Mouse (Mus musculus) frontal cortex, adult 2 months (tissue): ENCODE data around the gene Fgf23. TPM values are rescaled to one million over a fixed set of nuclear protein-coding genes. Genes with fewer than 3 reads are reported as not detected.

Experiments used
- DNase-seq, 2 experiments: peaks; one replicate each; pipeline ENCODE4 v3.0.0; 2022; ENCODE audit warnings: low spot score in 1 of 2; ENCODE audit errors: extremely low spot score in 1 of 2
- polyA plus RNA-seq: library from polyadenylated mRNA; depleted of rRNA; stranded (reverse); fragments of >200 nt; gene quantifications from 2 replicates; pipeline ENCODE4 v1.2.3, GENCODE M21; 2012; rRNA removed

The Fgf23 gene
- polyA plus RNA-seq = 0.84 and 0.88 TPM in 2 replicates

- no peak for DNase-seq
Measured at GRCm38 (mm10) chr6:127072817-127073216, at the start of gene Fgf23. Gene Fgf23, plus strand, starts transcription at chr6:127072902.

DNA sequence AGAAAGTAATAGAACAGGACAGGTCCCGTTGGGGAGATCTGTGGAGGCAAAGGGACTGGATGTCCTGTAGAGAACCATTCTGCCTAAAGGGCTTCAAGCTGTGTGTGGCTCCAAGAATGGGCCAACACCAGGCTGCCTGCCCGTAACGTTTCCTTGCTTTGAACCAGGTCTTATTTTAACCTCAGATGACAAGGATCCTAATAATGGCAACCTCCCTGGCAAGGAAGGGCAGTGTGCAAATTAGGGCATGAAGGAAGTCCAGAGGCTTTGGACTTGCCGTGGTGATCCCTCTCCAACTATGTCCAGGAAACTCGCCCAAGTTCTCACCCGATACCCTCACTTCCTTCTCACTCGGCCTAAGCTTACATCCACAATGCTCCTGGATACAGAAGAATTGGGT is 47.9 kb upstream of the Fgf23 start:
- no peak for DNase-seq

GRCm38 (mm10) chr6:127034760-127035159 is 37.9 kb upstream of the Fgf23 start:
- DNase-seq = peak in 1 of 2 experiments; percentile 31

GRCm38 (mm10) chr6:127044909-127045308 is 27.8 kb upstream of the Fgf23 start:
- DNase-seq = no peak

- DNase-seq = no peak
Measured at GRCm38 (mm10) chr6:127050847-127051246, 21.9 kb upstream of the Fgf23 start.

- no peak for DNase-seq
Measured at GRCm38 (mm10) chr6:127056990-127057588, 15.6 kb upstream of the Fgf23 start.

DNA sequence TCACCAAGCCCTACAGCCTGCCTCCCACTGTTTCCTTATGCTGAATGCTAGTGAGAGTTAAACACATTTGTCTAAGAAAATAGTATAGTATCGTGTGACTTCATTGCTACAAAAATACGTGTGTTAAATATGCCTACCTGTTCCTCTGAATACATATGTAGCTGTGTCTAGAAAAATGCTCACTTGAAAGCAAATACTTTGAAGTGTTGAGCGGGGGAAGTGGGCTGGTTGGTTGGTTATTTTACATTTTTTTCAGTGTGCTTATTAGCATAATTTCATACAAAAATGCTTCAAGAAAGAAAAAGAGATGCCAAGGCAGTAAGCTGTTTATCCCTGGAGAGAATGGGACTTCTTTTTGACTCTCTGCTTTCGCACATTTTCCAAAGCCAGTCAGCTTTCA is 12.7 kb upstream of the Fgf23 start:
- peak in 1 of 2 experiments; percentile 22 for DNase-seq

GRCm38 (mm10) chr6:127063915-127064314 is 8.8 kb upstream of the Fgf23 start:
- DNase-seq = peak in 1 of 2 experiments; percentile 22

GRCm38 (mm10) chr6:127064815-127065214 is 7.9 kb upstream of the Fgf23 start:
- no peak for DNase-seq

DNA sequence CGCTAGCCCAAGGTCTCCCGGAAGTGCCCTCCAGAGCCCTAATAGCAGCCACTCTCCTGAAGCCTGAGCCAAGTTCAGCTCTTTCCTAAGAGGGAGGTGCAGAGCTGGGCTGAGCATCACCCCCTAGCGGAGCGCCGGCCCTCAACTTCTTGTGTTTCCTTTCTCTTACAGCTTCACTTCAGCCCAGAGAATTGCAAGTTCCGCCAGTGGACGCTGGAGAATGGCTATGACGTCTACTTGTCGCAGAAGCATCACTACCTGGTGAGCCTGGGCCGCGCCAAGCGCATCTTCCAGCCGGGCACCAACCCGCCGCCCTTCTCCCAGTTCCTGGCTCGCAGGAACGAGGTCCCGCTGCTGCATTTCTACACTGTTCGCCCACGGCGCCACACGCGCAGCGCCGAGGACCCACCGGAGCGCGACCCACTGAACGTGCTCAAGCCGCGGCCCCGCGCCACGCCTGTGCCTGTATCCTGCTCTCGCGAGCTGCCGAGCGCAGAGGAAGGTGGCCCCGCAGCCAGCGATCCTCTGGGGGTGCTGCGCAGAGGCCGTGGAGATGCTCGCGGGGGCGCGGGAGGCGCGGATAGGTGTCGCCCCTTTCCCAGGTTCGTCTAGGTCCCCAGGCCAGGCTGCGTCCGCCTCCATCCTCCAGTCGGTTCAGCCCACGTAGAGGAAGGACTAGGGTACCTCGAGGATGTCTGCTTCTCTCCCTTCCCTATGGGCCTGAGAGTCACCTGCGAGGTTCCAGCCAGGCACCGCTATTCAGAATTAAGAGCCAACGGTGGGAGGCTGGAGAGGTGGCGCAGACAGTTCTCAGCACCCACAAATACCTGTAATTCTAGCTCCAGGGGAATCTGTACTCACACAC is 7.4 kb downstream of the Fgf23 start:
- peak; percentile 75 to 88 for DNase-seq

DNA sequence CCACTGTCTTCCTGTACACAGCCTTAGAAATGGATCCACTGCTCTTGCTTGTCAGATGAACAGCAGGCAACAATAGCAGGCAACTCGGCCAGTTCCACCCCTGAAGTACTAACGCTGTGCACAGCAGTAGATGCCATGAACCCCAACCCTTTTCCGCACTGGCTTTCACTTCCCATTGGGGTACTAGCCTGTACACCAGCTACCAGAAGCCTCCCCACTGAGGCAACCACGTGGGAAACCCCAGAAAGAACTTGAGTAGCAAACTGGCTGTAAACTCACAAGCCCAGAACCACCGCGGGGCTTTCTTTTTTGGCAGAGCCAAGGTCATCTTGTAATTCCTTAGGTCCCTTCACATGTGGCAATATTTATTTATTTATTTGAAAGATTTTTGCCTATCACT is 9.1 kb downstream of the Fgf23 start:
- no peak for DNase-seq

GRCm38 (mm10) chr6:127086739-127087138 is 14.0 kb downstream of the Fgf23 start:
- peak in 1 of 2 experiments; percentile 87 for DNase-seq

GRCm38 (mm10) chr6:127094565-127094964 is 21.9 kb downstream of the Fgf23 start:
- DNase-seq = peak in 1 of 2 experiments; percentile 29

GRCm38 (mm10) chr6:127103506-127104275 is 31.0 kb downstream of the Fgf23 start:
- DNase-seq = no peak

DNA sequence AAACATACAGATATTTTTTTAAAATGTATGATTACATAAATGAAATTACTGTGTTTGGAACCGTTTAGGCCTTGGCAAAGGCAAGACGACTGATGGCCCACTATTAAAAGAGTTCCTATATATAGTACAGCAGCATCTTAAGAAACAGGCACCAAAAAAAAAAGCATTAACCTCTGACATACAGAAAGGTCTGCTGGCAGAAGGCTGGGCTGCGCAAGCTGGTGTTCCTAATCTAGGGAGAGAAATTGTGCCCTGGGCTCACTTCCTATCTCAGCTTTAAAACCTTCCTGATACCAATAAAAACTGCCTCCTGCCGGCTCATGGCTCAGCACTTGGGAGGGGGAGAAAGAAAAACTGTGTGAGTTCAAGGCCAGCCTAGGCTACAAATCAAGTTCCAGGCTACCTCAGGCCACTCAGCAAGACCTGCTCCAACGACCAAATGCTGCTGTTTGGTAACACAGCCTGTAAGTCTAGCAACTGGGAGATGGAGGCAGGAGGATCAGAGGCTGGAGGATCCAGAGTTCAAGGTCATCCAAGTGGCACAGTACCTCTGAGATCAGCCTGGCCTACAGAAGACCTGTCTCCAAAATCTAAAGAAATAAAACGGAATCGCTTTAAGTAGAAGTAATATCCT is 31.8 kb downstream of the Fgf23 start:
- DNase-seq = no peak

DNA sequence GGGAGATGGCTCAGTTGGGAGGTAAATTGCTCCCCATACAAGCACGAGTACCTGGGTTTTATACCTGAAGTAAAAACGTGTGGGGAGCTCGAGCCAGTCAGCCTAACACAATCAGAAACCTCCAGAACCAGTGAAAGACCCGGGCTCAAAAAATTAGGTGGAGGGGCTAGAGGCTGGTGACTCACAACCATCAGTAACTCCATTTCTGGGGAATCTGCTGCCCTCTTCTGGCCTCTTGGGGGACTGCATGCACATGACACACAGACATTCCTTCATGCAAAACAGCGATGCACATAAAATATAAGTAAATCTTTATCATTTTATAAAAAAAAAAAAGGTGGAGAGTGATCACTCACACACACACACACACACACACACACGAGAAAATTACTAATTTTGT is 32.4 kb downstream of the Fgf23 start:
- peak in 1 of 2 experiments; percentile 59 for DNase-seq

- DNase-seq = peak in 1 of 2 experiments; percentile 31
Measured at GRCm38 (mm10) chr6:127106189-127106588, 33.5 kb downstream of the Fgf23 start.

DNA sequence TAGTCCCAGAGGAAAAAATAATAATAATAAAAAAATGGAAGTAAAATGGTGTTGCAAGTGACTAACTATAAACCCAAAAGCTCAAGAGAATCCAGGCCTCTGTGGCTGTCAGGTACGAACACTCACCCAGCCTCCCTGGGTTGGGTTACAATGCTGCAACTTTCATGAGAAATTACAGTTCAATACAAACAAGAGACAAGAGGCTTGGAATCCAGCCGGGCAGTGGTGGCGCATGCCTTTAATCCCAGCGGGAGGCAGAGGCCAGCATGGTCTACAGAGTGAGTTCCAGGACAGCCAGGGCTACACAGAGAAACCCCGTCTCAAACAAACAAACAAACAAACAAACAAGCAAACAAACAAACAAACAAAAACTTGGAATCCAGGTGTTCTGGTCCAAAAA is 34.0 kb downstream of the Fgf23 start:
- no peak for DNase-seq

DNA sequence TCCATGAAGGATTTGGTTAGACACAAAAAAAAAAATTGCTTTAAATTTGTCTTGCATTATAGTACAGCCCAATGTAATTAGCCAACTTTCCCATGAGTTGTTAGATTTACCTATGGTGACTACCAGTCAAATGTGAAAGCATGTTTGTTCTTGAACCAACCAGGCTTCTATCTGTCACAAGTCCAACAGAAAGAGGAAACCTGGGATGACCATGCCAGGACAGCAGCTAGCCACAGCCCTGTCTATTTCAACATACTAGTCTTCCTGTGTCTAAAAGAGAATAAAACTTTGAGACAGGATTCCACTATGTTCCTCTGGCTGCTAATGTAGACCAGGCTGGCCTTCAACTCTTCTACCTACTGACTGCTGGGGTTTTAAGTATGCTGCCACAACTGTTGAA is 34.7 kb downstream of the Fgf23 start:
- no peak for DNase-seq

DNA sequence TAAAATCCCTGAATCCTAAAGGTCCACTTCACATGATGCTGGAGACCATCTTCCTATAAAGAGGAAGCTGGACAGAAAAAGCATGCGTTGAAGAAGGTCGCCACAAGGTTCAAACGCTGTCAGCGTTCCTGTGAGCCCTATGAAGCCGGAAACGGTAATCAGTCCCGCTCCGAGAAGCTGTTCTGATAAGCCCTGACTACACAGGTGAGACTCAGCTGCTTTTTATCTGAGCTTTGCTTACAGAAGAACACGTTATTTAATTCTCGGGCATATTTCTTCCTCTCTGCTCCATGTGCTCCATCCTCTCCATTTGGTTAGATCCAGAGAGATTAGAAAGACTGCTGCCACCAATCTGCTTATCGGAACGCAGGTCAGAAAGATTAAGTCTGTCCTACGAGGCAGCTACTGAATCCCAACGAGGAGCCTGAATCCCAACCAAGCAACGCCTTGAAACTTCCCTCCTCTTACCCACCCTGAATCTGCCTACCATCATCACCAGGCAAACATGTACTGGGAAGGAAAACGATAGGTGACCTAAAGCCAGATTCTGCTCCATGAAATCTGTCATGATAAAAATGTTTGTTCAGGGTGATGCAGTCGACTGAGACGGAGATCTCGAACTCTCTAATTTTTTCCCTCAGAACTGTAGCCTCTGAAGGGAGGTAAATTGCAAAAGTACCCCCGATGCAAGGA is 35.8 kb downstream of the Fgf23 start:
- DNase-seq = peak in 1 of 2 experiments; percentile 19
